Mouse (Mus musculus) heart, postnatal 10 days (tissue): ENCODE measurements around the gene Tcp11. TPM values are rescaled to one million over a fixed set of nuclear protein-coding genes. Genes with fewer than 3 reads are reported as not detected.

ENCODE experiments used
- DNase-seq, 2 experiments: peaks; one replicate each; pipeline ENCODE4 v3.0.0; 2021
- intact Hi-C: fragments of 180-260 bp; cut with DNase I; formaldehyde crosslinking; loops from one replicate; pipeline ENCODE4 v1.15.1; 2025
- total RNA-seq, 2 experiments: library from RNA; stranded (reverse); gene quantifications; 2 replicates each; pipeline ENCODE4 v1.2.3; 2021

Tcp11 gene
- under 1 TPM; 0.12 to 0.25 TPM for total RNA-seq

DNA sequence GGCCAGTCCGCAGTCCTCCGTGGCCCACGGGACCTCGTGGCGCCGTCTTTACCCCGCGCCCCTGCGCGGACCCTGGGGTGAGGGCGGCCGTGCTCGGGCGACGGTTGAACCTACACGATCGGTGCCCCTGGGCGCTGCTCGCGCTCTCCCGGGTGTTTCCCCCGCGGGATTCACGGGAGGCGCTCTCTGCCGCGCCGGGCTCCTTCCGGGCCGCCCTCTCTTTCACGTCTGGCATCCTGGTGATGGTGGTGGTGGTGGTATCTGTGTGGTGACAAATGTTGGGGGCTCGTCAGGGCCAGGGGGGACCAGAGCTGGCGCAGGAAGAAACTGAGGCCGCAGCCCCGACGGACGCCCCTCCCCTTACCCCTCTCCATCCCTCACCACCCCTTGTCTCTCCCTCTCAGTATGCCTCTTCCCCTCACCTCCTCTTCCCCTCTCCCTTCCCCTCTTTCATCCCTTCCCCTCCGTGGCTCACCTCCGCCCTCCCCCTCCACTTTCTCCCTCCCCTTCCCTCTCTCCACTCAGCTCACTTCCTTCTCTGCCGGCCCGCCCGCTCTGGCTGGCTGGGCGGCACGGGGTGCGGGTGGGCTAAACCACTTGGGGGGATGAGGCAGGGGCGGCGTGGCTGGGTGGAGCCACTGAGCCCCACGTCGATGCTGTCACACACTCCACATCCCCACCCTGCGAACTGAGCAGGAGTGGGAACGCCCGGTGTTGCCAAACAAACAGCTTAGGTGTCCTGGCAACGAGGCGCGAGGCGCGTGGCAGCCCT is at the start of gene Tcp11:
TSS of gene Tcp11 (minus strand) at position 595 of the 772 bp plus-strand sequence.
- peak; percentile 41 to 45 for DNase-seq
- intact Hi-C loops = no loop called here

DNA sequence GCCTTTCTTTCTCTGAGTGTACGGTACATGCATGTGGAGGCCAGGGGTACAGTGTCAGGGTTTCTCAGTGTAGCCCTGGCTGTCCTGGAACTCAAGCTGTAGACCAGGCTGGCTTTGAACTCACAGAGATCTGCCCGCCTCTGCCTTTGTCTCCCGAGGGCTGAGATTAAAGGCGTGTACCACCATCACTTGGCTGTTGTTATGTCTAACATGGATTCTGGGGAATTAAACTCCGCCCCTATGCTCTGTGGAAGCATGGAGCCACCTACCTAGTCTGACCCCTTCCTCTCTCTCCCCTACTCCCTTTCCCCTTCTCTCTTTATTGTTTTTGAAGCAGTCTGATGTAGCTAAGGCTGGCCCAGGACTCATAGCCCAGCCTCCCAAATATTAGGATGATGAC is 49.4 kb upstream of the Tcp11 start:
- intact Hi-C loops = no loop called here
- DNase-seq = no peak

DNA sequence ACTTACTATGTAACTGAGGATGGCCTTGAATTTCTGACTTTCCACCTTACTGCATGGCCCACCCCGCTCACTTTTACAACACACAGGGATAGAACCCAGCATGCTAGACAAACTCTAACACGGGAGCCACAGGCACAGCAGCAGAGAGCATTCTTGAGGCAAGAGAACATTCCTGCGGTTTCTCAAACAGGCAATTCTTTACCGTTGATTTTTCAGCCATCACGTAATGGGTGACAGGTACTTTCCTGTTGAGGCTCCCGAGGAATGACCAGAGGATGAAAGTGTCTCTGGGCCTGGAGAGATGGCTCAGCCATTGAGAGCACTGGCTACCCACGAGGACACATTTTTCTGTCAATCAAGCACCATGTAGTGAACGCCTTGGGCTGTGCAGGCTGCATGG is 43.9 kb upstream of the Tcp11 start:
- intact Hi-C loops = no loop called here
- no peak for DNase-seq

DNA sequence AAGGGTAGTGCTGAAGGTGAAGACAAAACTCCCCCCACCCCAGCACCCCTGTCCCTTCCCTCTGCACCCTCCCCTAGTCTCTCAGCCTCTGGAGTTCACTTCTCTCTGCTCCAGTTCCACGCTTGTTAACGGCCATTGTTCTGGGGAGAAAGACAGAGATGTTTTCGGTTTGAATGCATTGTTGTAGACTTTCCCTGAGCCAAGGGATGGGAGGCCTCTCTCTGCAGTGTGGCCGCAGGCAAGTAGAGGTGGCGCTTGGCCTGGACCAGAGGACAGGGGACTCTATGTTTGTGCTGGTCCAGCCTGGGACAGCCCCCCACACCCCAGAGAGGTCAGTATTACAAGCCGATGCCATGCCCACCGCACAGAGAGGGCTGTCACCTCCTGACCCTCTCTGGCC is 43.2 kb upstream of the Tcp11 start:
- no peak for DNase-seq
- intact Hi-C loops = no loop called here

DNA sequence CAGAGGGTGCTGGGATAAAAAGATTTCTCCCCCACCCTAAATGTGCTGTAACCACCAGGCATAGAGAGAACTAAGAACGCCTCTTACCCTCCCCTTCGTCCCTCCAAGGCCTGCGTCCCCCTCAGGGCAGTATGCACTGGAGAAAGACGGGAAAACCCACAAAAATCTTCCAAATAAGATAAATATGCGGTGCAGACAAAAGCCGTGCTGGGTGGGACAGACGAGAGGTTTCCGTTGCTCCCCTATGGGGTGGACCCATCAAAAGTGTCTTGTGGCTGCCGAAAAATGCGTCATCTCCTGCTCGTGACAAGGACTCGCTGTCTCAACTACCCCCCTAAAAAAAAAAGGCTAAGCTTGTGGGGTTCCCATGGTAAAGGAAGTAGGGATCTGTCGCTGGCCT is 42.5 kb upstream of the Tcp11 start:
- DNase-seq = no peak
- intact Hi-C loops = no loop called here

DNA sequence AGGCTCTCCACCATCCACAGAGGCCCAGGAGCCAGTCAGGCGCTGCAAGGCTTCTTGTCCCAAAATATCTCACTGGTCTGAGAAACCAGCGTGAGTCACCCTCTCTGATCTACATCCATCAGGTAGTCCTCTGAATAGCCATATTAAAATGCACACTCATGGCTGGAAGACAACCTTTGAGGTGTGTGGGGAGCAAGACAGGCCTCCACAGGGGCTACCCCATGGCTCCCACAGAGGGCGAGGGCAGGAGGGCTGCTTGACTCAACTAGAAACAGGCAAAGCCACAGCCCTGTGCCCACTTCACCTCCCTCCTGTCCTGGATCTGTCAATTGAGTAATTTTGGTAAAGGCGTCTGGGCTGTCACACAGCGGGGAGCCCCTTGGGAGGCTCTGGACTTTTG is 40.0 kb upstream of the Tcp11 start:
- DNase-seq = no peak
- intact Hi-C loops = no loop called here

DNA sequence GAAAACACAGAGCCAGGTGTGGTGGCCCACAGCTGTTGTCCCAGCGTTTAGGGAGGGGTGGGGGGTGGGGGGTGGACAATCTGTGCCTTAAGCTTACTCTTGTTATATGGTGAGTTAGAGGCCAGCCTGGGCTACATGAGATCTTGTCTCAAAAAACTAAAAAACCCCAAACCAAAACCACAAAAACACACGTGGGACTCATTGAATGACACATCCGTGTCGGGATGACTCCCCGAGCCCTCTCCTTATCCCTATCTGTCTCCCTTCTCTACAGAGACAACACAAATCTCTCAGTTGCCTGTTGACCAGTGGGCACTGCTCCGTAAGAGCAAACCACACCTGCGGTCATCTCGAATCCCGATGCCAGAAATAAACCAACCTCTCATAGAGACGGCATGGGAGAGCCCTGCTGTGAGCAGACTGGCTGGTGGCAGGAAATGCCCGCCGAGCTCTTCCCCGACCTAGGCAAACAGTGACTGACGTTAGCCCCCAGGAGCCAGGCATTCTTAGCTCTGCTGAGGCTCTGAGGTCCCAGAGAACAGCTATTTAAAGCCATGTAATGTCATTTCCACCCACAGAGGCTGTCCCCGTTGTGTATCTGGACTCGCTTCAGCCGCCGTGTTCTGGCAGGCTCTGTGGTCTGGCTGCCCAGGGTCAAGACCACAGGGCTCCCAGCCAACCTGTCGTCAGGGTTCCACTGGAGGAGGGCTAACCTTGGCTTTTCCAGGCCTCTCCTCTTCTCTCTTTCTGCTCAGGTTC is 37.2 kb upstream of the Tcp11 start:
- intact Hi-C loops = no loop called here
- peak; percentile 60 to 61 for DNase-seq

DNA sequence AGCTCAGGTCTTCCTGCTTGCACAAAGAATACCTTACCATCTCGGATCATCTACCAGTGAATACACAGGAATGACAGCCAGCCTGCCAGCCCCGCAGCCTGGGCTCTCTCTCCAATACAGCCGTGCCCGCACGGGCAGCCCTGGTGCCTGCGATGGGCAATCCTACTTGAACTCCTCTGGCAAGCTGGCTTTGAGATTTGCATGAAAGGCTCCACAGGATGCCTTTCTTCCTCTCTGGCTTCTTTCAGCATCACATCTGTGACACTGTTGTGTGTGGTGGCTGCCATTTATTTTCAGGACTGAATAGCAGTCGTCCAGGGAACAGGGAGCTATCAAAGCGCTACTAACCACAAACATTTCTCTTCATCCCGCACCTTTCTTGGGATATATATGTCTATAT is 35.9 kb upstream of the Tcp11 start:
- no peak for DNase-seq
- intact Hi-C loops = no loop called here

DNA sequence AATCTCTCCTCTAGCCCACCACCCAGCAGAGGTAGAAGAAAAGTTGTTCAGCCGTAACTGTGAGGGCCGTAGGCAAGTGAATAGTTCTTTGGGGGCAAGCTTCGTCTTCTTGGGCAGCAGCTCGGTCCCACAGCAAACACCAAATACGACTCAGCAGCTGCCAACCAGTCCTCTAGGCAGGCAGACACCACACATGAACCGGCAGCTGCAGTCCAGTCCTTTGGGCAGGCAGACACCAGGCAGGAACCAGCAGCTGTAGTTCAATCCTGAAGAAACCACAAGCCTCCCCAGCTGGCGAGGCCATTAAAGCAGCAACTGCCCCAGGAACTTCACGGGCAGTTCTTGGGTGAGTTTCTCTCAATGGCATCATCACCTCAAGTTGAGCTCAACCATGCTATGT is 31.8 kb upstream of the Tcp11 start:
- intact Hi-C loops = no loop called here
- DNase-seq = no peak

DNA sequence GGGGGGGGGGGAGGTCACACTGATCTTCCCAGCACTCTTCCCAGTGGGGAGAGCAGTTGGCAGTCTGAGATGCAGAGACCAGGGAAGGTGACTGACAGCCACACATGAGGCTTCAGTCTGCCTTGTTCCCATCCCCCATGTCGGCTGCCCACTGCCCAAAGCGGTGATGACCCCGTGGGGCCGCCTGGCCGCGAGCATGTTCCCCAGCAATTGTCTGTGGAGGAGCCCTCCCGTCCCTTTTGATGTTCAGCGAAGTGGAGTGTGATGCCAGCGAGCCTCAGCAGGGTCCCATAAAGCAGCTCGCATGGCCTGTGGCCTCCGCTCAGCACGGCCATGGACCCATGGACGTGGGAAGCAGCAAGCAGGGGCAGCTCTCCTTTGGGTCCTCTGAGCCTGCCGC is 26.8 kb upstream of the Tcp11 start:
- intact Hi-C loops = no loop called here
- no peak for DNase-seq

DNA sequence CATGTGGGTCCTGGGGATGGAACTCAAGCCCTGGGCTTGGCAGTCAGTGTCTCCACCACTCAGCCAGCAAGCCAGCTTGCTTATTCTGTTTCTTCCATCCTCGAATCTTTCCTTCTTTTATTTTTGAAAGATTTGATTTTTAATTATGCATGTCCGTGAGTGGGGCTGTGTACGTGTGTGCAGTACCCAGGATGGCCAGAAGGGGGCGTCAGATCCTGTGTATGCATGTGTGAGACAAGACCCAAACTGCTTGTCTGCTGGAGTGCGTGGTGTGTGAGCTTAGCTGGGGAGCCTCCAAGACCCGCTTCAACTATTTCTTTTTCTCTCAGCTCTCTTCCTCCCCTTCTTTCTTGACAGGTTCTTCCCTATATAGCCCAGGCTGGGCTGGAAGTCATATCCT is 25.9 kb upstream of the Tcp11 start:
- intact Hi-C loops = no loop called here

DNA sequence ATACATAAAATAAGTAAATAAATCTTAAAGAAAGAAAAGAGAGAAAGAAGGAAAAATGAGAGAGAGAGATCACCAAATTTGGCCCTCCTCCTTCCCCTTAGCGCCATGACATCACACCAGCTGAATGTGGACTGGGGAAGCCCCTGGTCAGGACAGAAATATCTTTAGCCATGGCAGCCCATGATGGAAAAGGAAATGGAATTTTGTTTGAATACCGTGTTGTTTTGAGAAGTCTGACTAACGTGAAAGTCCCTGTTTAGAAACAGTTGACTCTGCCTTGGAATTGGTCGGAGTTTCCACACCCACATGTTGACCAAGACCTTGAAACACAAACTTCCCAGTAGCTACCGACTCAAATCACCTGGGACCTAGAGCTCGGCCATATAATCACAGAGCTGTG is 24.0 kb upstream of the Tcp11 start:
- no peak for DNase-seq
- intact Hi-C loops = no loop called here

More for the DNA sequence above, 25.9 kb upstream of the Tcp11 start:
- DNase-seq = no peak

DNA sequence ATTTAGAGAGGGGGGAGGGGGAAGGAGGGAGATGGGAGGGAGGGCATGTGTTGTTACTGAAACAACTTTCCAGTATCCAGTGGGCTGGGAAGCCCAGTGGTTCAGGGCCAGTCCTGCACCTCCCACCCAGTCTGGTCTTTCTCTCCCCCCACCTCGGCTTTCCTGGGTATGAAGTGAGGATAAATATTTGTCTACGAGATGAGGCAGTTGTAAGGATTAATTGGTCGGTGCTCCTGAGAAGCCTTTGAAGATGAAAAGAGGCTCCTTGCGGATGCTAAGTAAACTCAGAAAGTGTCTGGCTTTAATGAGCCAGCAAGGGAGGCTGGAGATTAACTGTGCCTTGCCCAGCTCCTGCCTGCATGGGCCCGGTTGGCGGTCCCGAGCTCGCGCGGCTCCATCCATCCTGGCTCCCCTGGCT is 21.5 kb upstream of the Tcp11 start:
- intact Hi-C loops = no loop called here
- no peak for DNase-seq

DNA sequence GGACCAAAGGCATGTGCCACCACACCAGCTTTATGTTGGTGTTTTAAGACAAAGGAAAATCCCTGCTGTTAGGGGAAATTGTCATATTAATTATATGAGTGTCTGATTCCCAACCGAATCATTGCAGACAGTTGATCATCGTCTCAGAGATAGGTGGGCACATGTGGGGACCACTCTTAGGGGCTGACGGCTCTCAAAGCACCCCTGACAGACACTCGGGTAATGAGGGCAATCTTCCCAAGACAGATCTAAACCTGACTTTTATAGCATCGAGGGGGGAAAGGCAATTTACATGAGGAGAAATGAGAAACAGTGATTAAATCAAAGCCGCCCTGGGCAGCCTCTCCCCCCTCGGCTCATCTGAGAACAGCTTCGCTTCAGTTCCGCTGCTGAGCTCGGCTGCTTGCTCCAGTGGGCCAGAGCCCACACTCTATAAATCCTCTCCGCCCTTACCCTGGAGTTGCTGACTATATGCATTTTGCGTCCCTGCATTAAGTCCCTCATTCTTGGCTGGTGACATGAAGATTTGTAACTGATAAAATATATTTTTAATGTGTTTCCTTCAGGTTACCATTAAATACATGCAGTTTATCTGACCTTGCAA is 20.9 kb upstream of the Tcp11 start:
- intact Hi-C loops = no loop called here
- no peak for DNase-seq

DNA sequence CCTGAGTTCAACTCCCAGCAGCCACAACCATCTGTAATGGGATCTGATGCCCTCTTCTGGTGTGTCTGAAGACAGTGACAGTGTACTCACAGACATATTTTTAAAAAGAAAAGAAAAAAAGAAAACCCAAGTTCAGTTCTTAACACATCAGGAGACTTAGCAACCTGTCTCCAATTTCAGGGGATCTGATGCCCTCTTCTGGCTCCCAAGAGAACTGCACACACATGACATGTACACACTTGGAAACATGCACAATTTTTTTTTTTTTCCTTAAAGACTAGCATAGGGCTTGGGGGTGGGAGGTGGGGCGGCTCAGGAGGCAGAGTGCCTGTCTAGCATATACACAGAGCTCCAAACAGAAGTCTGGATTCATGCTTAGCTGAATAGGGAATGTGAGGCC is 20.2 kb upstream of the Tcp11 start:
- intact Hi-C loops = no loop called here

DNA sequence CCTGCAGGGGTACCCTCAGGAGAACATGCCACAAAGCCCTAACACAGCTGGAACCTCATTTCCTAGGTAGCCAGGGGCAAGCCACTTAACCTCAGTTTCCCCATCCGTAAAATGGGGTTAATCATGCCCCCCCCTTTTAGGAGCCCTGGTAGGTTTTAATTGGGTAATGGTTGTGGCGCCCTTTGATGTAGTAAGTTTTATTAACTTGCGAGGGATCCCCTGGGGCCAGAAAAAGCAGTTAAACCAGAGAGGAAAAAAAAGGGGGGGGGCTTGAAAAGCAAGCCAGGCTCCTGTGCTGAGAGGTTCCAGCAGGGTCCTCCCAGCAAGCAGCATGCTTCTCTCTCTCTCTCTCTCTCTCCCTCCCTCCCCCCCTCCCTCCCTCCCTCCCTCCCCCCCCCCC is 18.6 kb upstream of the Tcp11 start:
- no peak for DNase-seq
- intact Hi-C loops = no loop called here

More for the DNA sequence above, 20.2 kb upstream of the Tcp11 start:
- no peak for DNase-seq

DNA sequence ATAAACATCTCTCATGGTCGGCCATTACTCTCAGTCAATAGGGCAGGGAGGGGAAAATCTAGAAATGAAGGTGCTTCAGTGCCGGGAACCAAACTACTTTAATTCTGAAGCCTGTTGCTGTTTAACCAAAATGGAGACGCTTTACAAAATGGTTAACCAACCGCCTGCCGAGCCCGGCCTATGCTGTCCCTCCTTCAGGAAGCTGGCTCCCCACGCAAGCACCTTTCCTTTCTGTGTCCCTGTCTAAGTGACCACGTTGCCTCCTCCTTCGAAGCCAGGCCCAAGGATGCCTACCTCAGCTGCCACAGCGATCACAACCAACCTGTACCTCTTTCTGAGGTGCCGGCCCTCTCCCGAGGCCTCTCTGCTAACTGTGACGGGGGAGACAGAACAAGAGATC is 16.9 kb upstream of the Tcp11 start:
- no peak for DNase-seq
- intact Hi-C loops = no loop called here

DNA sequence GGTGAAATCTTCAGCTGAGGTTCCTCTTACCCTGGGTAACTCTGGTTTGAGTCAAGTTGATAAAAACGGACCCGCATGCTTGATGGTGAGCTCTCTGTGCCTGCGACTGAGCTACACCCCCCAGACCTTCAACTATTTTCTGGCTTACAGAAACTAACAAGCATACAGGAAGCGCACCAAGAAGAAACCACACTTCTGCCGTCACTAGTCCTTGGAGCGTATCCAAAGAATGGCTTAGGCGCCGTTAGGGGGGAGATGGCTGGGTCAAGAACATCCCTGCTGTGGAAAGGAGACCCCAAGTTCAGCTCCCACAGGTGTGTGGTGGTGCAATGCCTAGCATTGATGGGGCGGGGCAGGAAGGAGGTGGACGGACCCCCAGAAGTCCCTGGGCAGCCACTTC is 16.0 kb upstream of the Tcp11 start:
- intact Hi-C loops = no loop called here
- DNase-seq = no peak

DNA sequence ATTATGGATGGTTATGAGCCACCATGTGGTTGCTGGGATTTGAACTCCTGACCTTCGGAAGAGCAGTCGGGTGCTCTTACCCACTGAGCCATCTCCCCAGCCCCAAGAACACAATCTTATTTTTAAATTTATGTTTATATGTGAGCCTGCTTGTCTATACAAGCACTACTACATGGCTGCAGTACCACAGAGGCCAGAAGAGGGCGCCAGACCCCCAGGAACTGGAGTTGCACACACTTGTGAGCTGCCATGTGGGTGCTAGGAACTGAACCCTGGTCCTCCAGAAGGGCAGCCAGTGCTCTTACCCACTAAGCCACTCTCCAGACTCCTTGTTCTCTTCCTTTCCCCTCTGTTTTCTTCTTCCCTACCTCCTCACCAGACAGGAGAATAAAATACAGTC is 13.4 kb upstream of the Tcp11 start:
- DNase-seq = no peak
- intact Hi-C loops = no loop called here

DNA sequence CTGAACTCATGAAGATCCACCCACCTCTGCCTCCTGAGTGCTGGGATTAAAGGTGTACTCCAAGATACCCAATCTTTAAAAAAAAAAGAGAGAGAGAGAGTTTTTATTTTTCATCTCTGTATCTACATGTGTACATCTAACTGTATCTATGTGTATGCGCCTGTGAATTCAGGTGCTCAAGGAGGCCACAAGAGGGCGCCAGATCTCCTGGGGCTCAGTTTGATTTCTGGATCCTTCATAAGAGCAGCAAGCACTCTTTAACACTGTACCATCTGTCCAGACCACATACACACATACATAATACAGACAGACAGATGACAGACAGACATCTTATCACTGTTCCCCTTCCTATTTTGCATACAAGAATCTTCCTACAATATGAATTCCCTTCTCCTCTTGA is 11.9 kb upstream of the Tcp11 start:
- intact Hi-C loops = no loop called here
- no peak for DNase-seq

DNA sequence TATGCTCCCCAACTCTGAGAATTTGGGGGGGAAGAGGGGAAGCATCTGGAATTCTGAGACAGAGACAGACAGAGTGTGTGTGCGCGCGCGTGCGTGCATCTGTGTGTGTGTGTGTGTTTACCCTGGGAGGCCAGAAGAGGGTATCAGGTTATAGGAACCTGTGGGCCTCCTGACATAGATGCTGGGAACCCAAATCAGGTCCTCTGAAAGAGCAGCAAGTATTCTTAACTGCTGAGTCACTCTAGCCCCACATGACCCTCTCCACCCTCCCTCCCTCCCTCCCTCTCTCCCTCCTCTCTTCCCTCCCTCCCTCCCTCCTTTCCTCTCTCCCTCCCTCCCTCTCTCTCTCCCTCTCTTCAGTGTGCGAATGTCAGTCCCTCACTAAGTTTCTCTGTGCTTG is 8.3 kb upstream of the Tcp11 start:
- no peak for DNase-seq
- intact Hi-C loops = no loop called here

DNA sequence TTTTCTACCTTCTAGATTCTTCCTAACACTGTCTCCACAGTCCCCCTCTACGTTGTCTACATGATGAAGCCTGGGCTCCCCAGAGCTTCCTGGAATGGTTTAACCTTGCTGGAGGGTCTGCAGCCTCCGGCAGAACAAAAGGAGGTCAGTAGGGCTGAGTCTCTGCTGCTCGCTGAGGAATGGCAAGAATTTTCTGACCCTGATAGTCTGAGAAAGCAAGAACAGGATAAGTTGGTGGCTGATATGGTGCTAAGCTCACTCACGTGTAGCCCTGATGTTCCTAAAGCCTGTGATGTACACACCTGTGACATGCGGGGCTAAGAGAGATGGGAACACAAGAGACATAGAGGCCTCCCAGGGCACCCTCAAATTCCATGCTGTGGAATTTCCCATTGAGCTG is 7.0 kb upstream of the Tcp11 start:
- intact Hi-C loops = no loop called here
- DNase-seq = no peak
